Mouse (Mus musculus): ENCODE measurements around the gene Angptl2. TPM values are rescaled to one million over a fixed set of nuclear protein-coding genes. Genes with fewer than 3 reads are reported as not detected.

Angptl2 gene
- total and polyA plus RNA-seq, 2 experiments from 2014 or later, result 9.8 to 16.8 TPM

- Histone ChIP-seq H3K36me3 (ENCODE audit: insufficient read depth, low read length) (peaks cover 18% of the 10 kb centered on the region), H3K9ac (replicated peaks; ENCODE audit: low read length, poor library complexity, severe bottlenecking) (no peak overlapping the region), H3K4me1 (ENCODE audit: insufficient read depth, low read length) (0 out of 2 replicates have a peak, but pooled peaks cover 5% of the 10 kb centered on the region), H3K27me3 (ENCODE audit: insufficient read depth, low read length) (no peaks in the 10 kb centered on the region), H3K4me2 (ENCODE audit: low read depth, low read length, poor library complexity, severe bottlenecking) (no peak overlapping the region), H3K27ac (ENCODE audit: low read depth, low read length) (no peak overlapping the region), H3K4me3 (ENCODE audit: low read depth, low read length) (no peak overlapping the region), H3K9me3 (ENCODE audit: low read length) (no peaks in the 10 kb centered on the region)
- no peak for TF ChIP-seq CTCF (IDR thresholded peaks at IDR 0.05)
- ATAC-seq (ENCODE audit: low FRiP score), result no peak
- no peak for DNase-seq (ENCODE audit: low spot score)
- 53% methylated on average over 1 of the region's 1 CpGs for WGBS
These were observed 55.6 kb downstream of the Angptl2 start for GRCm38 (mm10) chr2:33271511-33271910.

GRCm38 (mm10) chr2:33272665-33273439 lies 57.0 kb downstream of the Angptl2 start:
- DNase-seq (ENCODE audit: low spot score), result no peak
- 76% methylated on average over 4 of the region's 4 CpGs for WGBS
- no peak for ATAC-seq (ENCODE audit: low FRiP score)
- Histone ChIP-seq H3K27me3 (ENCODE audit: insufficient read depth, low read length) (no peaks in the 10 kb centered on the region), H3K4me3 (ENCODE audit: low read depth, low read length) (no peak overlapping the region), H3K36me3 (ENCODE audit: insufficient read depth, low read length) (peaks cover 18% of the 10 kb centered on the region), H3K27ac (ENCODE audit: low read depth, low read length) (no peak overlapping the region), H3K4me2 (ENCODE audit: low read depth, low read length, poor library complexity, severe bottlenecking) (no peak overlapping the region), H3K9me3 (ENCODE audit: low read length) (no peaks in the 10 kb centered on the region), H3K4me1 (ENCODE audit: insufficient read depth, low read length) (0 out of 2 replicates have a peak, but pooled peaks cover 5% of the 10 kb centered on the region), H3K9ac (replicated peaks; ENCODE audit: low read length, poor library complexity, severe bottlenecking) (no peak overlapping the region)
- TF ChIP-seq CTCF (IDR thresholded peaks at IDR 0.05), result no peak

GRCm38 (mm10) chr2:33274719-33275490 lies 59.0 kb downstream of the Angptl2 start:
- no peak overlapping the region for H3K27ac ChIP-seq (ENCODE audit: low read depth, low read length)
- TF ChIP-seq CTCF (IDR thresholded peaks at IDR 0.05), result no peak
- ATAC-seq (ENCODE audit: low FRiP score), result no peak
- H3K4me3 ChIP-seq (ENCODE audit: low read depth, low read length), result no peak overlapping the region
- H3K9ac ChIP-seq (replicated peaks; ENCODE audit: low read length, poor library complexity, severe bottlenecking), result no peak overlapping the region
- H3K36me3 ChIP-seq (ENCODE audit: insufficient read depth, low read length), result peaks cover 13% of the 10 kb centered on the region
- 82% methylated on average over 12 of the region's 12 CpGs for WGBS
- no peaks in the 10 kb centered on the region for H3K27me3 ChIP-seq (ENCODE audit: insufficient read depth, low read length)
- H3K4me1 ChIP-seq (ENCODE audit: insufficient read depth, low read length), result 0 out of 2 replicates have a peak, but pooled peaks cover 3% of the 10 kb centered on the region
- H3K9me3 ChIP-seq (ENCODE audit: low read length), result no peaks in the 10 kb centered on the region
- no peak for DNase-seq (ENCODE audit: low spot score)
- H3K4me2 ChIP-seq (ENCODE audit: low read depth, low read length, poor library complexity, severe bottlenecking), result no peak overlapping the region

- no peak for ATAC-seq (ENCODE audit: low FRiP score)
- Histone ChIP-seq H3K27me3 (ENCODE audit: insufficient read depth, low read length) (no peaks in the 10 kb centered on the region), H3K4me2 (ENCODE audit: low read depth, low read length, poor library complexity, severe bottlenecking) (no peak overlapping the region), H3K27ac (ENCODE audit: low read depth, low read length) (no peak overlapping the region), H3K4me3 (ENCODE audit: low read depth, low read length) (no peak overlapping the region), H3K9me3 (ENCODE audit: low read length) (no peaks in the 10 kb centered on the region), H3K9ac (replicated peaks; ENCODE audit: low read length, poor library complexity, severe bottlenecking) (no peak overlapping the region), H3K36me3 (ENCODE audit: insufficient read depth, low read length) (peaks cover 22% of the 10 kb centered on the region), H3K4me1 (ENCODE audit: insufficient read depth, low read length) (no peaks in the 10 kb centered on the region)
- DNase-seq (ENCODE audit: low spot score), result no peak
- 84% methylated on average over 10 of the region's 10 CpGs for WGBS
- TF ChIP-seq CTCF (IDR thresholded peaks at IDR 0.05), result no peak
These were observed 63.9 kb downstream of the Angptl2 start for GRCm38 (mm10) chr2:33279758-33280157.

GRCm38 (mm10) chr2:33280525-33280924 lies 64.7 kb downstream of the Angptl2 start:
- Histone ChIP-seq H3K4me3 (ENCODE audit: low read depth, low read length) (no peak overlapping the region), H3K27me3 (ENCODE audit: insufficient read depth, low read length) (no peaks in the 10 kb centered on the region), H3K27ac (ENCODE audit: low read depth, low read length) (no peak overlapping the region), H3K36me3 (ENCODE audit: insufficient read depth, low read length) (peaks cover 22% of the 10 kb centered on the region), H3K9me3 (ENCODE audit: low read length) (no peaks in the 10 kb centered on the region), H3K4me2 (ENCODE audit: low read depth, low read length, poor library complexity, severe bottlenecking) (no peak overlapping the region), H3K9ac (replicated peaks; ENCODE audit: low read length, poor library complexity, severe bottlenecking) (no peak overlapping the region), H3K4me1 (ENCODE audit: insufficient read depth, low read length) (no peaks in the 10 kb centered on the region)
- TF ChIP-seq CTCF (IDR thresholded peaks at IDR 0.05), result no peak
- DNase-seq (ENCODE audit: low spot score) (no peak), ATAC-seq (ENCODE audit: low FRiP score) (no peak)
- 91% methylated on average over 2 of the region's 2 CpGs for WGBS

- H3K27me3 ChIP-seq (ENCODE audit: insufficient read depth, low read length), result no peaks in the 10 kb centered on the region
- no peak for DNase-seq (ENCODE audit: low spot score)
- peaks cover 19% of the 10 kb centered on the region for H3K36me3 ChIP-seq (ENCODE audit: insufficient read depth, low read length)
- no peak for TF ChIP-seq CTCF (IDR thresholded peaks at IDR 0.05)
- H3K27ac ChIP-seq (ENCODE audit: low read depth, low read length), result no peak overlapping the region
- H3K9ac ChIP-seq (replicated peaks; ENCODE audit: low read length, poor library complexity, severe bottlenecking), result no peak overlapping the region
- WGBS, result 84% methylated on average over 5 of the region's 5 CpGs
- no peak for ATAC-seq (ENCODE audit: low FRiP score)
- H3K9me3 ChIP-seq (ENCODE audit: low read length), result no peaks in the 10 kb centered on the region
- H3K4me2 ChIP-seq (ENCODE audit: low read depth, low read length, poor library complexity, severe bottlenecking), result no peak overlapping the region
- no peaks in the 10 kb centered on the region for H3K4me1 ChIP-seq (ENCODE audit: insufficient read depth, low read length)
- no peak overlapping the region for H3K4me3 ChIP-seq (ENCODE audit: low read depth, low read length)
These were observed 65.9 kb downstream of the Angptl2 start for GRCm38 (mm10) chr2:33281807-33282206.
